Mouse (Mus musculus) liver, embryonic 11.5 days (tissue): ENCODE results near the gene Itih5. TPM values are rescaled to one million over a fixed set of nuclear protein-coding genes. Genes with fewer than 3 reads are reported as not detected.

Experiments used
- ATAC-seq: fragments of 200-750 bp; cut with Nextera tagmentation; replicated peaks from 2 replicates; pipeline ENCODE4 v1.8.0; 2017; ENCODE audit warnings: moderate number of reproducible peaks, mild to moderate bottlenecking, moderate TSS enrichment, moderate library complexity; ENCODE audit not compliant: low FRiP score
- DNase-seq: peaks from one replicate; pipeline ENCODE4 v3.0.0-alpha.2; 2017; ENCODE audit warnings: low spot score
- H3K27ac ChIP-seq: fragments of 300-500 bp; sonication (generic); 2 replicates; pipeline ENCODE4 v1.5.1; 2014; ENCODE audit warnings: mild to moderate bottlenecking, low read depth, low read length, control low read depth
- H3K27me3 ChIP-seq: fragments of 300-500 bp; sonication (generic); replicated peaks from 2 replicates; pipeline ENCODE4 v1.6.1; 2014; ENCODE audit warnings: low read length, mixed read lengths; ENCODE audit not compliant: control insufficient read depth, insufficient read depth
- H3K36me3 ChIP-seq: fragments of 300-500 bp; sonication (generic); 2 replicates; pipeline ENCODE4 v1.6.1; 2014; ENCODE audit warnings: mild to moderate bottlenecking, low read length, moderate library complexity, mixed read lengths; ENCODE audit not compliant: control insufficient read depth, insufficient read depth
- H3K4me1 ChIP-seq: fragments of 300-500 bp; sonication (generic); replicated peaks from 2 replicates; pipeline ENCODE4 v1.6.1; 2014; ENCODE audit warnings: low read length, mixed read lengths; ENCODE audit not compliant: control insufficient read depth, insufficient read depth
- H3K4me2 ChIP-seq: fragments of 300-500 bp; sonication (generic); 2 replicates; pipeline ENCODE4 v1.6.1; 2014; ENCODE audit warnings: mild to moderate bottlenecking, control low read depth, moderate library complexity
- H3K4me3 ChIP-seq: fragments of 300-500 bp; sonication (generic); 2 replicates; pipeline ENCODE4 v1.5.1; 2014; ENCODE audit warnings: low read depth, low read length, control low read depth
- H3K9ac ChIP-seq: fragments of 300-500 bp; sonication (generic); 2 replicates; pipeline ENCODE4 v1.6.1; 2014; ENCODE audit warnings: low read depth, low read length, control low read depth
- H3K9me3 ChIP-seq: fragments of 300-500 bp; sonication (generic); 2 replicates; pipeline ENCODE4 v1.6.1; 2016; ENCODE audit warnings: low read length, inconsistent platforms, mixed read lengths; ENCODE audit not compliant: control insufficient read depth
- WGBS: fragments of 180-500 bp; shearing (Covaris S2); extraction: QIAGEN DNeasy Blood & Tissue Kit; methylation state at CpG from one replicate; pipeline ENCODE4 v1.1.7; 2014; 5-methylcytosine and 5-hydroxymethylcytosine counted together
- polyA plus RNA-seq: library from polyadenylated mRNA; unstranded; fragments of >200 nt; fragmentation: Nextera tagmentation; extraction: Ambion mirVana; gene quantifications from 2 replicates; pipeline ENCODE4 v1.2.1, GENCODE M21; 2014

Itih5 gene
- polyA plus RNA-seq, 1 experiment from 2014 or later: 7.7 TPM

DNA sequence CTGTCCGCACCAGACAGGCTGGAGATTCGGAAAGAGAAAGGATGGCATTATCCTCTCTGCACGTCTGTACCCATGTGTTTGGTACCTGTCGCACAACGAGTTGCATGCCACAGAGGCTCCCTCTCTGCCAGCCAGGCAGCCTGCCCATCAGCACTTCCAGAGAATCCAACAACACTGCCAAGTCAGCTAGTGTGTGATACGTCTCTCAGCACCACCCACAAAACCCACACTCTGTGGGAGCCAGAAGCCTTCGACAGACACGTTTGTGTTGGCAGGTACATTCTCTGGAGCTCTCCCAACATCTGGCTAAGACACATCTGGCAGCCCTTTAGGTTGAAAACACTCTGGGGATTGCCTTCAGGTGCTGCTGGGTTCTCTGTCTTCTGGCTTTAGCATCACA, 6.2 kb upstream of the Itih5 start:
- no peaks in the 10 kb centered on the region for H3K36me3 ChIP-seq
- H3K4me1 ChIP-seq: no peaks in the 10 kb centered on the region
- no peak overlapping the region for H3K9ac ChIP-seq
- WGBS: 71% methylated on average over 8 of the region's 8 CpGs
- no peak overlapping the region for H3K27ac ChIP-seq
- ATAC-seq: no peak
- H3K4me3 ChIP-seq: no peak overlapping the region
- no peak for DNase-seq
- no peaks in the 10 kb centered on the region for H3K9me3 ChIP-seq
- H3K4me2 ChIP-seq: no peak overlapping the region
- H3K27me3 ChIP-seq: no peaks in the 10 kb centered on the region

DNA sequence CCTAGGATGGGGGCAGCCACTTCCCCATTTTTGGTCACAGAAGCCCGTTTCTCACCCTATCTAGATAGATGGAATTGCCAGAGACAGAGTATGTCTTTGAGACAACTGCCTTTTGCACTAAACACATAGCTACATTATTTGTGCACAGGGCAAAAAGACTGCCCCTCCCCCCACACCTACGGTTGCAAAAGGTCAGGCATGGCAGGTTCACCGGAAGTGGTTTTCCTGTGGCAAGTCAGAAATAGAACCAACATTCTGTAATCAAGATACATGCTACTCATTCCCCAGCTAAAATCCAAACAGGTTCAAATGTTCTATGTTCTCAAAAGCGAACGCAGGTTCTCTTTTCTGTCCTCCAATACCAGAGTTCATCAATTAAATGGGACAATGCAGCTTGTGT, 781 bp upstream of the Itih5 start:
- Histone ChIP-seq H3K36me3 (no peaks in the 10 kb centered on the region), H3K27ac (no peak overlapping the region; the same call in 1 of the 2 replicates), H3K9me3 (no peaks in the 10 kb centered on the region), H3K4me1 (peaks cover 18% of the 10 kb centered on the region), H3K27me3 (no peaks in the 10 kb centered on the region), H3K4me3 (no peak overlapping the region), H3K9ac (no peak overlapping the region), H3K4me2 (peak overlapping the region; percentile 77)
- DNase-seq (no peak), ATAC-seq (no peak)
- 43% methylated on average over 5 of the region's 5 CpGs for WGBS

DNA sequence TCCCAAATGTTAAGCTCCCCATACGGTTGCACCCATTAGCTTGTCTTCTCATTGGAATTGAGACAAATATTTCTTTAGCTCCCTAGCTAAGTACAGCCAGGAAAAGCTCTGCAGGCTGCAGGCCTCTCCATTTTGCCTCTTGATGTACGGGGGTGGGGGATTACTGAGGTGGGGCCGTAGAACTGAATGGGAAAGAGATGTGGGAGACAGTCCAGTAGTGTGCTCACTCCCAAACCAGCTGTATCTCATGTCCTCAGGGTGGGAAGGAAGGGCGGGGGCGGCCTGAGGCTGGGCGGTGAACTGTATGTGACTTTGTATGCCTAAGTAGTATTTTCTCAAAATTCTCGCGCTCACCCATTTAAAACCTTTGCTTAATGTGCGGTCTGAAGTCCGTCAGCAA, 3.8 kb downstream of the Itih5 start:
- no peak for ATAC-seq

DNA sequence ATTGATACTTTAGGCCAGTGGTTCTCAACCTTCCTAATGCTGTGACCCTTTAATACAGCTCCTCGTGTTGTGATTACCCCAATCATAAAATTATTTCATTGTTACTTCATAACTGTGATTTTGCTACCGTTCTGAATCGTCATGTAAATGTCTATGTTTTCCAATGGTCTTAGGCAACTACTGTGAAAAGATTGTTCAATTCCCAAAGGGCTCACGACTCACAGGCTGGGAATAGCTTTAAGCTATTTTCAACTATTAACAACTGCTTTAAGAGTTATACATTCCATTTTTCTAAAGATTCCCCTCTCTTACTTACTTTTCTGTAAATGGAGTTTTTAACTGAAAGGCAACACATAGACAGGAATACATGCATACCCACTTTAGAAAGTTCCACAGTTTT, 8.6 kb downstream of the Itih5 start:
- Histone ChIP-seq H3K36me3 (no peaks in the 10 kb centered on the region), H3K27ac (no peak overlapping the region), H3K4me1 (peaks cover 7% of the 10 kb centered on the region), H3K4me2 (no peak overlapping the region), H3K4me3 (no peak overlapping the region), H3K27me3 (no peaks in the 10 kb centered on the region), H3K9me3 (no peaks in the 10 kb centered on the region), H3K9ac (no peak overlapping the region)
- ATAC-seq (no peak), DNase-seq (no peak)
- WGBS: 86% methylated on average over 4 of the region's 4 CpGs

More for the DNA sequence above, 3.8 kb downstream of the Itih5 start:
- Histone ChIP-seq H3K4me2 (no peak overlapping the region), H3K9me3 (no peaks in the 10 kb centered on the region), H3K9ac (no peak overlapping the region), H3K4me1 (peaks cover 18% of the 10 kb centered on the region), H3K4me3 (no peak overlapping the region), H3K36me3 (no peaks in the 10 kb centered on the region), H3K27ac (no peak overlapping the region), H3K27me3 (no peaks in the 10 kb centered on the region)
- no peak for DNase-seq
- 74% methylated on average over 10 of the region's 10 CpGs for WGBS

DNA sequence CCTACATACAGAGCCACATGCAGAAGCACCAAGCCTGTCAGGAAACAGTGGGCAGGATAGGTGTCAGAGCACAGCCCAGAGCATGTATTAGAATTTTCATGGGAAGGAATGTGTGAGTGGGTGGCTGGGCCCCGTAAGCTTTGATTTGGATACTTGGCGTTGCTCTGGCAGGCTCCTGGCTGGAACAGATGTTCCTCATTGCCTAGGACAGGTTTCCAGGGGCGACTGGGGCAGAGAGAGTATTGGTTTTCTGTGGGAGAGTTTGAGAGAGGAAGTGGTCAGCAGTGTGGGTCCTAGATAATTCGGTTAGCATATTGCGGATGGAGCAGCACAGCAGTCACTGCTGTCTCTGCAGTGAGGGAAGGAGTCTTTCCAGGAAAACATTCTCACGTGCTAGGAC, 13.3 kb downstream of the Itih5 start:
- peak; percentile 58 for ATAC-seq
- Histone ChIP-seq H3K9me3 (no peaks in the 10 kb centered on the region), H3K27me3 (no peaks in the 10 kb centered on the region), H3K9ac (no peak overlapping the region), H3K36me3 (no peaks in the 10 kb centered on the region), H3K4me1 (peaks cover 12% of the 10 kb centered on the region), H3K4me2 (peak overlapping the region; percentile 51), H3K4me3 (no peak overlapping the region), H3K27ac (no peak overlapping the region)
- WGBS: 28% methylated on average over 6 of the region's 6 CpGs
- peak; percentile 34 for DNase-seq

DNA sequence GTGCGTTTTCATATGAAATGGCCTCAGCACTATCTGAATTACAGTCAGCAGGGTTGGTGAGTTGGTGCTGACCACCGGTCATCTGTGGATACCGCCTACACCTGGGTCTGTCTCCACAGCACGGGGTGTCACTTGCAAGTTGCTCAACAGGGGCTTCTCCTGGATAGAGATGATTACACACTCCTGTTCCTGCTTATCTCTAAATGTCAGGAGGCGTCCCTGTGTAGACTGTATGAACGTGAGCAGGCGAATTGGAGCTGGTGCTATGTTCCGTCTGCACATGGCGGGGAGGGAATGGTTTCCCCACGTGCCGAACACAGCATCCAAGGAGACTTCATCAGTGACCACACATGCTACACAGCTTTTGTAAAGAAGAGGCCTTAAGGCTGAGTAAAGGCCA, 13.9 kb downstream of the Itih5 start:
- 42% methylated on average over 11 of the region's 11 CpGs for WGBS
- ATAC-seq: peak; percentile 94

DNA sequence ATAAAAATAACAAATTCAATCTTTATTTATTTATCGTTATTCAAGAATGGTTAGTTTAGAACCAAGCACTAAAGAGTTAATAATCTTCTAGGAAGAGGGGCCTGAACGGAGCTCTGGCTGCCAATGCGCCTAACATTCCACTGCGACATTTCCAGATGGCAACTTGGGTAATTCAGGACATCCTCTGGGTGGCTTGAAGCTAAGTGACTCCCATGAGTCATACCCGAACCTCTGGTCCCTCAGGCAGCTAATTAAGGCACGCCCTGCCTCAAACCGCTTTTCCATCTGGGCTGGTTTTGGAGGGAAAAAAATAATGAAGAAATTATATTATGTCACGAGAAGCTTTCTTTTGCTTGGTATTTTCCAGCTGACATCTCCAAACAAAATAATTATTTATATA, 14.6 kb downstream of the Itih5 start:
- WGBS: 59% methylated on average over 8 of the region's 8 CpGs
- H3K4me1 ChIP-seq: peaks cover 12% of the 10 kb centered on the region

More for the DNA sequence above, 13.9 kb downstream of the Itih5 start:
- H3K36me3 ChIP-seq: no peaks in the 10 kb centered on the region
- no peaks in the 10 kb centered on the region for H3K9me3 ChIP-seq
- H3K4me3 ChIP-seq: no peak overlapping the region
- H3K9ac ChIP-seq: no peak overlapping the region
- no peak overlapping the region for H3K27ac ChIP-seq
- H3K4me1 ChIP-seq: peaks cover 12% of the 10 kb centered on the region
- no peaks in the 10 kb centered on the region for H3K27me3 ChIP-seq
- H3K4me2 ChIP-seq: peak overlapping the region; percentile 51
- no peak for DNase-seq

DNA sequence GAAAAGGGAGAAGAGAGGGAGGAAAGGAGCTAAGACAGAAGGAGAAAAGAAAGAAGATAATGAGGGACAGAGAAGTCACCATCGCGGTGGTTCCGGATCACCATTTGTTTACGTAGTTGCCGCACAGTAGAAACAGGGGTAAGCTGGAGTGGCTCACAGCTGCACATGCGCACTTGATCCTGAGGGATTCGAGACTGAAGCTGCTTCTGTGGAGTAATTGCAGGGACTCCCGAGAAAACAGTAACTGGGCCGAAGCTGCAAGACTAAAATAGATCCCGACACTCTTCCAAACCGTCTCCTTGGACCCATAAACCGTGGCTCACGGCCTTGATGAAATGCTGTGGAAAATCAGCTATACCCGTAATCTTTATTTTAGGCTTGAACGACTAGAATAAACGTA, 16.6 kb downstream of the Itih5 start:
- Histone ChIP-seq H3K27ac (no peak overlapping the region), H3K4me1 (peaks cover 12% of the 10 kb centered on the region), H3K27me3 (no peaks in the 10 kb centered on the region), H3K4me3 (no peak overlapping the region), H3K4me2 (no peak overlapping the region), H3K36me3 (no peaks in the 10 kb centered on the region), H3K9ac (no peak overlapping the region), H3K9me3 (no peaks in the 10 kb centered on the region)
- ATAC-seq (no peak), DNase-seq (no peak)
- 94% methylated on average over 16 of the region's 16 CpGs for WGBS

More for the DNA sequence above, 14.6 kb downstream of the Itih5 start:
- no peaks in the 10 kb centered on the region for H3K9me3 ChIP-seq
- H3K9ac ChIP-seq: no peak overlapping the region
- DNase-seq (no peak), ATAC-seq (no peak)
- H3K4me2 ChIP-seq: no peak overlapping the region
- no peaks in the 10 kb centered on the region for H3K27me3 ChIP-seq
- no peak overlapping the region for H3K27ac ChIP-seq
- H3K36me3 ChIP-seq: no peaks in the 10 kb centered on the region
- no peak overlapping the region for H3K4me3 ChIP-seq

DNA sequence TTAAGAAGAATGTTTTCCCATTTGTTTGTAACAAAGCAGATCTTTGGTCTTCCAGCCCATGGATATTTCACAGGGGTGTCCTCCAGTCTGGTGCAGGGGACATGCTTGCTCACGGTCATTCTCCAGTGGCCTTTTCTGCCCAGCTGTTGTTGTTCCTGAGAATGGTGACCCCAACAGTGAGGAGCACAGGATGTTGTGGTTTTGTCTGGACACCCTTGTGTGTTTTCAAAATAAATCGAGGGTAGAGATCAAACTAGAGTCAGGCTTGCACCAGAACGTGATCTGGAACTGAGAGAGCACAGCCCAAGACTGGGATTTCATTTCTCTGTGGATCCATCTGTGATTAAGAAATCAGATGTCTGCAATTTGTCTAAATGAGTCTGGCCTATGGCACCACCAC, 40.2 kb downstream of the Itih5 start:
- H3K9ac ChIP-seq: no peak overlapping the region
- 44% methylated on average over 3 of the region's 3 CpGs for WGBS
- ATAC-seq: no peak
- no peaks in the 10 kb centered on the region for H3K36me3 ChIP-seq
- no peak overlapping the region for H3K4me2 ChIP-seq
- no peaks in the 10 kb centered on the region for H3K27me3 ChIP-seq
- no peaks in the 10 kb centered on the region for H3K9me3 ChIP-seq
- H3K4me1 ChIP-seq: no peaks in the 10 kb centered on the region
- DNase-seq: no peak
- no peak overlapping the region for H3K27ac ChIP-seq
- no peak overlapping the region for H3K4me3 ChIP-seq
